Mouse (Mus musculus): ENCODE results near the gene Exoc6b. TPM values are rescaled to one million over a fixed set of nuclear protein-coding genes. Genes with fewer than 3 reads are reported as not detected.

The Exoc6b gene
- polyA plus RNA-seq, 1 experiment, result 9.3 TPM

GRCm38 (mm10) chr6:84582826-84583225, 486.5 kb downstream of the Exoc6b start:
- Histone ChIP-seq H3K27me3 (ENCODE audit: control insufficient read depth, insufficient read depth, insufficient read length) (peaks cover 67% of the 10 kb centered on the region), H3ac (ENCODE audit: control insufficient read depth, insufficient read length) (no peak overlapping the region), H3K4me3 (no peak overlapping the region), H3K36me3 (ENCODE audit: control insufficient read depth, insufficient read depth) (no peaks in the 10 kb centered on the region), H3K4me2 (ENCODE audit: low read depth) (no peak overlapping the region), H3K79me2 (ENCODE audit: control insufficient read depth, insufficient read depth) (no peaks in the 10 kb centered on the region)
- TF ChIP-seq TCF3 (IDR thresholded peaks at IDR 0.05; ENCODE audit: insufficient read length, low read depth), result no peak
- TF ChIP-seq POLR2A (IDR thresholded peaks at IDR 0.05; ENCODE audit: insufficient read length, low read depth), result no peak
- TF ChIP-seq POLR2AphosphoS2 (IDR thresholded peaks at IDR 0.05; ENCODE audit: insufficient read length, low read depth), result no peak
- TF ChIP-seq USF1 (IDR thresholded peaks at IDR 0.05; ENCODE audit: low read depth), result no peak
- no peak for TF ChIP-seq E2F4 (IDR thresholded peaks at IDR 0.05; ENCODE audit: insufficient read depth)
- no peak for TF ChIP-seq REST (IDR thresholded peaks at IDR 0.05; ENCODE audit: insufficient read depth, insufficient read length)
- no peak for TF ChIP-seq CEBPB (IDR thresholded peaks at IDR 0.05; ENCODE audit: insufficient read depth, poor library complexity, severe bottlenecking)
- no peak for TF ChIP-seq TCF12 (IDR thresholded peaks at IDR 0.05; ENCODE audit: insufficient read depth, poor library complexity, severe bottlenecking)
- no peak for TF ChIP-seq MYOG (IDR thresholded peaks at IDR 0.05; ENCODE audit: control insufficient read depth in 1 of 3, insufficient read depth in 1 of 3, insufficient read length in 2 of 3, low read depth in 2 of 3)
- TF ChIP-seq MYOD1 (IDR thresholded peaks at IDR 0.05; ENCODE audit: control insufficient read depth in 1 of 3, insufficient read length in 2 of 3, low read depth in 2 of 3), result no peak

- no peak overlapping the region for H3ac ChIP-seq (ENCODE audit: control insufficient read depth, insufficient read length)
- peaks cover 58% of the 10 kb centered on the region for H3K27me3 ChIP-seq (ENCODE audit: control insufficient read depth, insufficient read depth, insufficient read length)
- no peaks in the 10 kb centered on the region for H3K36me3 ChIP-seq (ENCODE audit: control insufficient read depth, insufficient read depth)
- TF ChIP-seq TCF12 (IDR thresholded peaks at IDR 0.05; ENCODE audit: insufficient read depth, poor library complexity, severe bottlenecking), result no peak
- TF ChIP-seq MAX (IDR thresholded peaks at IDR 0.05; ENCODE audit: low read depth), result no peak
- TF ChIP-seq E2F4 (IDR thresholded peaks at IDR 0.05; ENCODE audit: insufficient read depth), result no peak
- no peak for TF ChIP-seq CEBPB (IDR thresholded peaks at IDR 0.05; ENCODE audit: insufficient read depth, poor library complexity, severe bottlenecking)
- no peak for TF ChIP-seq USF1 (IDR thresholded peaks at IDR 0.05; ENCODE audit: low read depth)
- no peak for TF ChIP-seq SRF (IDR thresholded peaks at IDR 0.05; ENCODE audit: control insufficient read depth, insufficient read length, low read depth)
- TF ChIP-seq POLR2A (IDR thresholded peaks at IDR 0.05; ENCODE audit: insufficient read length, low read depth), result no peak
- no peaks in the 10 kb centered on the region for H3K79me2 ChIP-seq (ENCODE audit: control insufficient read depth, insufficient read depth)
- no peak overlapping the region for H3K4me3 ChIP-seq
- no peak overlapping the region for H3K4me2 ChIP-seq (ENCODE audit: low read depth)
Measured at GRCm38 (mm10) chr6:84581833-84582445, 487.4 kb downstream of the Exoc6b start.

GRCm38 (mm10) chr6:84580979-84581832, 488.1 kb downstream of the Exoc6b start:
- H3K4me3 ChIP-seq, result no peak overlapping the region
- peaks cover 53% of the 10 kb centered on the region for H3K27me3 ChIP-seq (ENCODE audit: control insufficient read depth, insufficient read depth, insufficient read length)
- H3K79me2 ChIP-seq (ENCODE audit: control insufficient read depth, insufficient read depth), result no peaks in the 10 kb centered on the region
- H3K36me3 ChIP-seq (ENCODE audit: control insufficient read depth, insufficient read depth), result no peaks in the 10 kb centered on the region
- H3K4me2 ChIP-seq (ENCODE audit: low read depth), result no peak overlapping the region
- TF ChIP-seq POLR2AphosphoS2 (IDR thresholded peaks at IDR 0.05; ENCODE audit: insufficient read length, low read depth) (no peak), POLR2A (IDR thresholded peaks at IDR 0.05; ENCODE audit: insufficient read length, low read depth) (no peak), TCF3 (IDR thresholded peaks at IDR 0.05; ENCODE audit: insufficient read length, low read depth) (no peak), SRF (IDR thresholded peaks at IDR 0.05; ENCODE audit: control insufficient read depth, insufficient read length, low read depth) (no peak), REST (IDR thresholded peaks at IDR 0.05; ENCODE audit: insufficient read depth, insufficient read length) (no peak), CEBPB (IDR thresholded peaks at IDR 0.05; ENCODE audit: insufficient read depth, poor library complexity, severe bottlenecking) (no peak), MAX (IDR thresholded peaks at IDR 0.05; ENCODE audit: low read depth) (no peak), USF1 (IDR thresholded peaks at IDR 0.05; ENCODE audit: low read depth) (no peak), E2F4 (IDR thresholded peaks at IDR 0.05; ENCODE audit: insufficient read depth) (no peak), MYOD1 (IDR thresholded peaks at IDR 0.05; ENCODE audit: control insufficient read depth in 1 of 3, insufficient read length in 2 of 3, low read depth in 2 of 3) (no peak), TCF12 (IDR thresholded peaks at IDR 0.05; ENCODE audit: insufficient read depth, poor library complexity, severe bottlenecking) (no peak), MYOG (IDR thresholded peaks at IDR 0.05; ENCODE audit: control insufficient read depth in 1 of 3, insufficient read depth in 1 of 3, insufficient read length in 2 of 3, low read depth in 2 of 3) (no peak)
- no peak overlapping the region for H3ac ChIP-seq (ENCODE audit: control insufficient read depth, insufficient read length)

GRCm38 (mm10) chr6:84579508-84579907, 489.8 kb downstream of the Exoc6b start:
- Histone ChIP-seq H3K36me3 (ENCODE audit: control insufficient read depth, insufficient read depth) (no peaks in the 10 kb centered on the region), H3K79me2 (ENCODE audit: control insufficient read depth, insufficient read depth) (no peaks in the 10 kb centered on the region), H3K4me2 (ENCODE audit: low read depth) (no peak overlapping the region), H3ac (ENCODE audit: control insufficient read depth, insufficient read length) (no peak overlapping the region), H3K4me3 (no peak overlapping the region), H3K27me3 (ENCODE audit: control insufficient read depth, insufficient read depth, insufficient read length) (peaks cover 51% of the 10 kb centered on the region)
- TF ChIP-seq CEBPB (IDR thresholded peaks at IDR 0.05; ENCODE audit: insufficient read depth, poor library complexity, severe bottlenecking), result no peak
- no peak for TF ChIP-seq POLR2AphosphoS2 (IDR thresholded peaks at IDR 0.05; ENCODE audit: insufficient read length, low read depth)
- no peak for TF ChIP-seq TCF3 (IDR thresholded peaks at IDR 0.05; ENCODE audit: insufficient read length, low read depth)
- no peak for TF ChIP-seq MAX (IDR thresholded peaks at IDR 0.05; ENCODE audit: low read depth)
- no peak for TF ChIP-seq REST (IDR thresholded peaks at IDR 0.05; ENCODE audit: insufficient read depth, insufficient read length)
- TF ChIP-seq MYOD1 (IDR thresholded peaks at IDR 0.05; ENCODE audit: control insufficient read depth in 1 of 3, insufficient read length in 2 of 3, low read depth in 2 of 3), result no peak
- no peak for TF ChIP-seq USF1 (IDR thresholded peaks at IDR 0.05; ENCODE audit: low read depth)
- no peak for TF ChIP-seq MYOG (IDR thresholded peaks at IDR 0.05; ENCODE audit: control insufficient read depth in 1 of 3, insufficient read depth in 1 of 3, insufficient read length in 2 of 3, low read depth in 2 of 3)
- TF ChIP-seq E2F4 (IDR thresholded peaks at IDR 0.05; ENCODE audit: insufficient read depth), result no peak
- no peak for TF ChIP-seq TCF12 (IDR thresholded peaks at IDR 0.05; ENCODE audit: insufficient read depth, poor library complexity, severe bottlenecking)
- no peak for TF ChIP-seq POLR2A (IDR thresholded peaks at IDR 0.05; ENCODE audit: insufficient read length, low read depth)

All from myocyte (in vitro differentiated cells).